Mouse (Mus musculus): ENCODE results near the gene Irgc1. TPM values are rescaled to one million over a fixed set of nuclear protein-coding genes. Genes with fewer than 3 reads are reported as not detected.

Irgc1 gene
- polyA plus RNA-seq, 2 experiments = not detected

DNA sequence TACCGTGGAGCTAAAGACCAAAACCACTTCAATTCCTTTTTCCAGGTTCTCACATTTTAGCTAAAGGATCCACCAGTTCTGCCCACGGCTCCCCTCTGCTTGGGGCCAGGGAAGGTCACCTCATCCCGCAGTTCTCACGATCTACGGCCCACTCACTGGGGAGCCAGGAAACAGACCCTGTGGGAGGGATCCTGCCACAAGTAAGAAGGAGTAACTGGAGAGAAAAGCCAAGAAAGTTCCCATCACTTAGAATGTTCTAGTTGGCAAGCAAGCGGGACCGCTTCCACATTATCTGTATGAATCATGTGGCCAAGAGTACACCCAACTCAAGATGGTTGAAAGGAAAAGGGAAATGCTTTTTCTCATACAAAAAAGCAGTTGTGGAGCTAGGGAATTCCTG is 24.8 kb upstream of the Irgc1 start:
- 85% methylated on average over 7 of the region's 7 CpGs for WGBS
- ATAC-seq (ENCODE audit: low FRiP score, low read depth) = no peak

DNA sequence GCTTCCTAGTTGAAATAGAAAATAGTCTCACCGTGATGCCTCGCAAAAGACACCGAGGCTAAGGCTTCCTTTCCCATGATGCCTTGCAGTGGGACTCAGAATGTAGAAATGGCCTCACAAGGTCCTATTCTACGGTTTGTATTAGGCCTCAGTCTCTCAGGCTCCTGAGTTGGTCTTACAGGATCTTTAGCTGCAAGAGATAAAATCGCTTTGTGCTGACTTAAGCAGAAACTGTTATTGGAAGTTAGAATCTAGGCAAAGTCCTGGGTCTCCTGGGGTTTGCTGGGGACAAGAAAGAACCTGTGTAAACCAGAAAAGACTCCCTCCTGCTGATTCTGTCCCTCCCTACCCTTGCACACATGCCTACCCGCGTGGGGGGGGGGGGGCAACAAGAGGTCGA is 24.2 kb upstream of the Irgc1 start:
- H3K4me2 ChIP-seq (replicated peaks; ENCODE audit: low read depth, low read length, severe bottlenecking) = no peak overlapping the region
- ATAC-seq (ENCODE audit: low FRiP score, low read depth) (no peak), DNase-seq (ENCODE audit: low spot score) (no peak)
- H3K27me3 ChIP-seq (ENCODE audit: control insufficient read depth, insufficient read depth, low read length) = 0 out of 2 replicates have a peak, but pooled peaks cover 2% of the 10 kb centered on the region
- H3K36me3 ChIP-seq (ENCODE audit: control insufficient read depth, insufficient read depth, low read length) = no peaks in the 10 kb centered on the region
- no peak for TF ChIP-seq POLR2A (IDR thresholded peaks at IDR 0.05; ENCODE audit: borderline replicate concordance, extremely low read depth, insufficient read depth, insufficient read length)
- H3K4me1 ChIP-seq (ENCODE audit: control insufficient read depth, insufficient read depth, low read length) = no peaks in the 10 kb centered on the region
- H3K4me3 ChIP-seq (replicated peaks; ENCODE audit: low read length) = no peak overlapping the region
- H3K9ac ChIP-seq (ENCODE audit: low read depth, low read length, severe bottlenecking) = no peak overlapping the region
- 83% methylated on average over 8 of the region's 8 CpGs for WGBS
- H3K27ac ChIP-seq (replicated peaks; ENCODE audit: low read depth, low read length) = no peak overlapping the region
- H3K9me3 ChIP-seq (ENCODE audit: control insufficient read depth, low read length) = no peaks in the 10 kb centered on the region

More for the DNA sequence above, 24.8 kb upstream of the Irgc1 start:
- Histone ChIP-seq H3K27ac (replicated peaks; ENCODE audit: low read depth, low read length) (no peak overlapping the region), H3K4me2 (replicated peaks; ENCODE audit: low read depth, low read length, severe bottlenecking) (no peak overlapping the region), H3K9me3 (ENCODE audit: control insufficient read depth, low read length) (no peaks in the 10 kb centered on the region), H3K4me1 (ENCODE audit: control insufficient read depth, insufficient read depth, low read length) (no peaks in the 10 kb centered on the region), H3K4me3 (replicated peaks; ENCODE audit: low read length) (no peak overlapping the region), H3K27me3 (ENCODE audit: control insufficient read depth, insufficient read depth, low read length) (0 out of 2 replicates have a peak, but pooled peaks cover 5% of the 10 kb centered on the region), H3K9ac (ENCODE audit: low read depth, low read length, severe bottlenecking) (no peak overlapping the region), H3K36me3 (ENCODE audit: control insufficient read depth, insufficient read depth, low read length) (no peaks in the 10 kb centered on the region)
- no peak for TF ChIP-seq POLR2A (IDR thresholded peaks at IDR 0.05; ENCODE audit: borderline replicate concordance, extremely low read depth, insufficient read depth, insufficient read length)
- DNase-seq (ENCODE audit: low spot score) = no peak

DNA sequence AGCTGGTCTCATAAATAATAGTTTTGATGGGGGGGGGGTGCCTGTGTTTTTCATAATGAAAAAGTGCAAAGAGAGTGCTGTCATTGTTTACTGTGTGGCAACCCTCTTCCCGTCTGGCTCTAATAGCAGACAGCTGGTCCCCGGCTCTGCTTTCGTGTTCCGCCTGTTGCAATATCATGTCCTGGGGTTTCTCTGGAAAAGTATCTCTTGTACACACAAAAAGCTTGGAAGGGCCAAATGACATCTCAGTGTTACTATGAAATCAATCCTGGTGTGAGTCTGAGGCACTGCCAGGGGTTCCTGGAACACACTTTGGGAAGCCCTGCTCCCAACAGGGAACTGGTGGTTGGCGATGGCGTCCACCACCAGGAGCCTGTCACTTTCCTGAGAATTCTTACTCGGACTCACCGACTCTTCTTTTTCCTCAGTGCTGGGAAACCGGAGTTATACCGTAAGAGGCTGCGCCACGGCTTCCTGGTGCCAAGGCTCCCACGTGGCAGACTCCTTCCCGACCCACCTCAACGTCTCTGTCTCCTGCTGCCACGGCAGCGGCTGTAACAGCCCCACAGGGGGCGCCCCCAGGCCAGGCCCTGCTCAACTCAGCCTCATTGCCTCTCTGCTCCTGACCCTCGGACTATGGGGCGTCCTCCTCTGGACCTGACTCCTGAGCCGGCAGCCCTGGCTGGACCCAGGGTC is 22.9 kb upstream of the Irgc1 start:
- Histone ChIP-seq H3K27ac (replicated peaks; ENCODE audit: low read depth, low read length) (no peak overlapping the region), H3K4me3 (replicated peaks; ENCODE audit: low read length) (no peak overlapping the region), H3K4me2 (replicated peaks; ENCODE audit: low read depth, low read length, severe bottlenecking) (0 out of 2 replicates have a peak overlapping the region, but pooled peaks have one; percentile 2), H3K4me1 (ENCODE audit: control insufficient read depth, insufficient read depth, low read length) (no peaks in the 10 kb centered on the region), H3K36me3 (ENCODE audit: control insufficient read depth, insufficient read depth, low read length) (no peaks in the 10 kb centered on the region), H3K9me3 (ENCODE audit: control insufficient read depth, low read length) (no peaks in the 10 kb centered on the region), H3K27me3 (ENCODE audit: control insufficient read depth, insufficient read depth, low read length) (no peaks in the 10 kb centered on the region), H3K9ac (ENCODE audit: low read depth, low read length, severe bottlenecking) (no peak overlapping the region)
- WGBS = 40% methylated on average over 20 of the region's 21 CpGs
- TF ChIP-seq POLR2A (IDR thresholded peaks at IDR 0.05; ENCODE audit: borderline replicate concordance, extremely low read depth, insufficient read depth, insufficient read length) = no peak
- ATAC-seq (ENCODE audit: low FRiP score, low read depth) (no peak), DNase-seq (ENCODE audit: low spot score) (no peak)

DNA sequence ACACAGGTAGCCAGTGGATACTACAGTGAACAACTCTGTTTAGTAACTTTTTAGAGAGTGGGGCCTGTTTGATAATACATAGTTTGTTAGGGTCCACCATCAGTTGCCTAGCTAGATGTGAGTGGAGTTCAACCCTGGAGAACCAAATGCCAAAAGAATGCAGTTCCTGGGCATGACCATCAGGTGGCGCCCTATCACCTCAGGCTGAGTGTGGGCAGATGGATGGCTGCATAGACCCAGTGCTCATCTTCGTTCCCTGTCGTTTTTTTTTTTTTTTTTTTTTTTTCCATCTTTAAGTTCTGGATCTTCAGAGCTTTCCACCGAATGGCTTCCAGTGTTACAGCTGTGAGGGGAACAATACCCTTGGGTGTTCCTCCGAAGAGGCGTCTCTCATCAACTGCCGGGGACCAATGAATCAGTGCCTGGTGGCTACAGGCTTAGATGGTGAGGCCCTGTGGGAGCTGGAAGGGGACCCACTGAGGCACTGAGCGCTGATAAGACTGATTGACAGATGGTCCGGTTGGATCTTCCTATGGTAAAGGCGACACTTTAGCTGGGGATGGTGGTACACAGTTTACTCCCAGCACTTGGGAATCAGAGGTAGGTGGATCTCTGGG is 21.9 kb upstream of the Irgc1 start:
- WGBS = 58% methylated on average over 10 of the region's 10 CpGs
- no peak overlapping the region for H3K9ac ChIP-seq (ENCODE audit: low read depth, low read length, severe bottlenecking)
- H3K9me3 ChIP-seq (ENCODE audit: control insufficient read depth, low read length) = no peaks in the 10 kb centered on the region
- no peaks in the 10 kb centered on the region for H3K36me3 ChIP-seq (ENCODE audit: control insufficient read depth, insufficient read depth, low read length)
- no peak for TF ChIP-seq POLR2A (IDR thresholded peaks at IDR 0.05; ENCODE audit: borderline replicate concordance, extremely low read depth, insufficient read depth, insufficient read length)
- 0 out of 2 replicates have a peak, but pooled peaks have one; percentile 30 for ATAC-seq (ENCODE audit: low FRiP score, low read depth)
- no peak overlapping the region for H3K4me2 ChIP-seq (replicated peaks; ENCODE audit: low read depth, low read length, severe bottlenecking)
- no peak overlapping the region for H3K4me3 ChIP-seq (replicated peaks; ENCODE audit: low read length)
- H3K4me1 ChIP-seq (ENCODE audit: control insufficient read depth, insufficient read depth, low read length) = no peaks in the 10 kb centered on the region
- H3K27me3 ChIP-seq (ENCODE audit: control insufficient read depth, insufficient read depth, low read length) = no peaks in the 10 kb centered on the region
- H3K27ac ChIP-seq (replicated peaks; ENCODE audit: low read depth, low read length) = no peak overlapping the region
- DNase-seq (ENCODE audit: low spot score) = peak; percentile 35

DNA sequence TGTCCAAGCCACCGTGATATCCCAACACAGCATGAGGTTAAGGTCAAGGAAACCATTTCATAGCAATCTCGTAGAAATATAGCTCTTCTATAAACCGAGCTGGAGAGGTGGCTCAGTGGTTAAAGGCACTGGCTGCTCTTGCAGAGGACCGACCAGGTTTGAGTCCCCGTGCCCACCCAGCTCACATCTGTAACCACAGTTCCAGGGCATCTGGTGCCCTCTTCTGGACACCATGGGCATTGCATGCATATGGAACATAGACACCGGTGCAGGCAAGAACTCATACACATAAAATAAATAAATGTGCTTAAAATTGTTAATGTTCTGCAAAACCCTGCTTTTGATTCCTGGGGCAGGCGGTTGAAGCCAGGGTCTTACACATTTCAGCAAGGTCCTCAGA is 20.8 kb upstream of the Irgc1 start:
- ATAC-seq (ENCODE audit: low FRiP score, low read depth) (no peak), DNase-seq (ENCODE audit: low spot score) (no peak)
- no peak overlapping the region for H3K4me3 ChIP-seq (replicated peaks; ENCODE audit: low read length)
- TF ChIP-seq POLR2A (IDR thresholded peaks at IDR 0.05; ENCODE audit: borderline replicate concordance, extremely low read depth, insufficient read depth, insufficient read length) = no peak
- no peaks in the 10 kb centered on the region for H3K36me3 ChIP-seq (ENCODE audit: control insufficient read depth, insufficient read depth, low read length)
- no peak overlapping the region for H3K9ac ChIP-seq (ENCODE audit: low read depth, low read length, severe bottlenecking)
- H3K9me3 ChIP-seq (ENCODE audit: control insufficient read depth, low read length) = no peaks in the 10 kb centered on the region
- H3K4me2 ChIP-seq (replicated peaks; ENCODE audit: low read depth, low read length, severe bottlenecking) = no peak overlapping the region
- WGBS = 70% methylated on average over 7 of the region's 7 CpGs
- H3K4me1 ChIP-seq (ENCODE audit: control insufficient read depth, insufficient read depth, low read length) = no peaks in the 10 kb centered on the region
- H3K27me3 ChIP-seq (ENCODE audit: control insufficient read depth, insufficient read depth, low read length) = no peaks in the 10 kb centered on the region
- H3K27ac ChIP-seq (replicated peaks; ENCODE audit: low read depth, low read length) = no peak overlapping the region
